In genomic region chr14:21090400-21090799, GRCm38 (mm10) we compare ENCODE assay signal across 22 mouse cellular contexts. TPM values are rescaled to one million over a fixed set of nuclear protein-coding genes. Genes with fewer than 3 reads are reported as not detected.
DNase-seq lines count a peak whose midpoint lies in the region; ATAC-seq and TF ChIP-seq lines count a peak whose summit lies in the region.
"Had no signal": no experiment of that assay in that cellular context is flagged by ENCODE, and none has a peak within 500 bp of the region (broad histone marks: within the 10 kb centered on the region; RNA-seq: fewer than 3 reads in every experiment).

No protein-coding gene starts in this region.

- peak overlapping the region; percentile 5; the same call in 1 of the 2 replicates for H3K27ac ChIP-seq in gastrocnemius, adult 2 months
- H3K27ac ChIP-seq: embryonic facial prominence, embryonic 15.5 days; forebrain, embryonic 10.5 days; hindbrain, embryonic 14.5 days; limb, embryonic 15.5 days; midbrain, embryonic 13.5 days had no signal

- H3K4me3 ChIP-seq in gastrocnemius, adult 2 months: no peak overlapping the region
- H3K4me3 ChIP-seq: embryonic facial prominence, embryonic 15.5 days; forebrain, embryonic 10.5 days; limb, embryonic 15.5 days; midbrain, embryonic 13.5 days had no signal

- no peak for DNase-seq in gastrocnemius, adult 2 months
- no peak for DNase-seq in gastrocnemius, postnatal 14 days
- DNase-seq in 416B (ENCODE audit: low read depth): peak; percentile 66
- DNase-seq in left cerebral cortex, postnatal 4 days: no peak
- DNase-seq in right cerebral cortex, postnatal 36 days (ENCODE audit: low spot score in 2 of 2): no peak
- DNase-seq: adrenal gland, postnatal 36 days; cerebellum, adult 9-10 months; gastrocnemius, postnatal 10 days; heart, postnatal 10 days; kidney, adult 8-10 months; kidney, postnatal 36 days; lung, postnatal 14 days; right cerebral cortex, adult 18-20 months had no signal

- TF ChIP-seq CTCF in gastrocnemius, adult 2 months (IDR thresholded peaks at IDR 0.05): no peak

- ATAC-seq in hematopoietic stem cell, adult 5-6 weeks (replicated peaks in 1 of 2; ENCODE audit: insufficient read depth in 1 of 2, low FRiP score in 2 of 2, low TSS enrichment in 1 of 2, low read depth in 1 of 2, poor library complexity in 2 of 2, severe bottlenecking in 2 of 2): peak; percentile 49 to 74
- ATAC-seq in megakaryocyte progenitor cell, adult 5-6 weeks (replicated peaks; ENCODE audit: poor library complexity): peak; percentile 88
- ATAC-seq in CD4-positive, CD25-positive, alpha-beta regulatory T cell, adult 4 months: no peak
- ATAC-seq: midbrain, embryonic 13.5 days; Patski had no signal

- intact Hi-C loops in gastrocnemius, adult 2 months (cut with DNase I): no loop called here
- intact Hi-C loops in gastrocnemius, postnatal 14 days (cut with DNase I; ENCODE audit: low total_unique reads): no loop called here
- intact Hi-C loops in left cerebral cortex, postnatal 4 days (cut with DNase I): no loop called here

RNA-seq across cellular contexts. Expression of gene Adk, which starts 38.0 kb away (rescaled TPM):
- total RNA-seq in gastrocnemius, adult 2 months (2021): 100 to 1,000 TPM in 1 of 2 experiments, 10 to 100 TPM in 1; 77.1 to 152 TPM
- total RNA-seq in gastrocnemius, postnatal 14 days (2021): 100 to 1,000 TPM in 1 of 2 experiments, 10 to 100 TPM in 1; 93.8 to 101 TPM
- total RNA-seq in hematopoietic stem cell, adult 5-6 weeks (2017): 55.9 and 67.7 TPM in 2 replicates
- 100 and 106 TPM in 2 replicates for total RNA-seq in megakaryocyte progenitor cell, adult 5-6 weeks (2015)
- 104 and 129 TPM in 2 replicates for total RNA-seq in megakaryocyte progenitor cell, adult 5-6 weeks (2017)
- 10 to 100 TPM; 51.6 to 52.3 TPM for total RNA-seq in left cerebral cortex, postnatal 4 days (2021)
- polyA plus RNA-seq in CD4-positive, CD25-positive, alpha-beta regulatory T cell, adult 4 months (2017; shearing (Covaris generic)): 100 to 1,000 TPM; 117 to 132 TPM

RNA-seq across cellular contexts. Expression of gene Ap3m1, which starts 38.1 kb away (rescaled TPM):
- total RNA-seq in gastrocnemius, adult 2 months (2021): 10 to 100 TPM; 34.6 to 41.0 TPM
- 10 to 100 TPM; 35.9 to 45.5 TPM for total RNA-seq in gastrocnemius, postnatal 14 days (2021)
- total RNA-seq in hematopoietic stem cell, adult 5-6 weeks (2017): 45.5 and 59.2 TPM in 2 replicates
- total RNA-seq in megakaryocyte progenitor cell, adult 5-6 weeks (2015): 56.9 and 71.1 TPM in 2 replicates
- total RNA-seq in megakaryocyte progenitor cell, adult 5-6 weeks (2017): 60.1 and 71.0 TPM in 2 replicates
- 10 to 100 TPM; 89.5 to 93.0 TPM for total RNA-seq in left cerebral cortex, postnatal 4 days (2021)
- polyA plus RNA-seq in CD4-positive, CD25-positive, alpha-beta regulatory T cell, adult 4 months (2017; shearing (Covaris generic)): 10 to 100 TPM; 63.6 to 75.8 TPM
